Mouse (Mus musculus): ENCODE results near the gene 6030468B19Rik. TPM values are rescaled to one million over a fixed set of nuclear protein-coding genes. Genes with fewer than 3 reads are reported as not detected.

The 6030468B19Rik gene
- total and polyA plus RNA-seq, 2 experiments from 2014 or later: not detected

GRCm38 (mm10) chr11:117760374-117761119, 36.9 kb upstream of the 6030468B19Rik start:
- no peak overlapping the region for H3K27ac ChIP-seq
- ATAC-seq (0 out of 2 replicates have a peak, but pooled peaks have one; percentile 24), DNase-seq (ENCODE audit: low spot score) (no peak)
- H3K9ac ChIP-seq (replicated peaks; ENCODE audit: low read length): no peak overlapping the region
- no peak overlapping the region for H3K4me3 ChIP-seq (ENCODE audit: low read length)
- no peak overlapping the region for H3K4me2 ChIP-seq (ENCODE audit: low read depth, low read length)
- H3K36me3 ChIP-seq (ENCODE audit: insufficient read depth, low read length): peaks cover 58% of the 10 kb centered on the region
- H3K9me3 ChIP-seq (ENCODE audit: low read length): no peaks in the 10 kb centered on the region
- H3K4me1 ChIP-seq (ENCODE audit: insufficient read depth, low read length): no peaks in the 10 kb centered on the region
- no peak for TF ChIP-seq CTCF (IDR thresholded peaks at IDR 0.05; ENCODE audit: low read depth)
- 80% methylated on average over 26 of the region's 26 CpGs for WGBS
- no peaks in the 10 kb centered on the region for H3K27me3 ChIP-seq (ENCODE audit: insufficient read depth, low read length)

- 90% methylated on average over 13 of the region's 13 CpGs for WGBS
- no peak overlapping the region for H3K9ac ChIP-seq (replicated peaks; ENCODE audit: low read length)
- H3K4me2 ChIP-seq (ENCODE audit: low read depth, low read length): no peak overlapping the region
- no peaks in the 10 kb centered on the region for H3K9me3 ChIP-seq (ENCODE audit: low read length)
- H3K27ac ChIP-seq: no peak overlapping the region
- H3K4me3 ChIP-seq (ENCODE audit: low read length): no peak overlapping the region
- ATAC-seq (no peak), DNase-seq (ENCODE audit: low spot score) (no peak)
- no peaks in the 10 kb centered on the region for H3K27me3 ChIP-seq (ENCODE audit: insufficient read depth, low read length)
- TF ChIP-seq CTCF (IDR thresholded peaks at IDR 0.05; ENCODE audit: low read depth): no peak
- H3K4me1 ChIP-seq (ENCODE audit: insufficient read depth, low read length): no peaks in the 10 kb centered on the region
- peaks cover 46% of the 10 kb centered on the region for H3K36me3 ChIP-seq (ENCODE audit: insufficient read depth, low read length)
Measured at GRCm38 (mm10) chr11:117761801-117762200, 35.7 kb upstream of the 6030468B19Rik start.

GRCm38 (mm10) chr11:117762246-117762645, 35.2 kb upstream of the 6030468B19Rik start:
- 82% methylated on average over 12 of the region's 12 CpGs for WGBS
- no peak overlapping the region for H3K4me2 ChIP-seq (ENCODE audit: low read depth, low read length)
- TF ChIP-seq CTCF (IDR thresholded peaks at IDR 0.05; ENCODE audit: low read depth): no peak

GRCm38 (mm10) chr11:117764319-117764718, 33.1 kb upstream of the 6030468B19Rik start:
- DNase-seq (ENCODE audit: low spot score) (no peak), ATAC-seq (no peak)
- peaks cover 20% of the 10 kb centered on the region; the same call in 1 of the 2 replicates for H3K36me3 ChIP-seq (ENCODE audit: insufficient read depth, low read length)
- H3K9me3 ChIP-seq (ENCODE audit: low read length): no peaks in the 10 kb centered on the region
- H3K27me3 ChIP-seq (ENCODE audit: insufficient read depth, low read length): no peaks in the 10 kb centered on the region
- no peak overlapping the region for H3K4me3 ChIP-seq (ENCODE audit: low read length)
- no peak overlapping the region for H3K4me2 ChIP-seq (ENCODE audit: low read depth, low read length)
- peaks cover 3% of the 10 kb centered on the region; the same call in 1 of the 2 replicates for H3K4me1 ChIP-seq (ENCODE audit: insufficient read depth, low read length)
- no peak overlapping the region for H3K27ac ChIP-seq
- TF ChIP-seq CTCF (IDR thresholded peaks at IDR 0.05; ENCODE audit: low read depth): no peak
- WGBS: 89% methylated on average over 9 of the region's 9 CpGs
- no peak overlapping the region for H3K9ac ChIP-seq (replicated peaks; ENCODE audit: low read length)

More at GRCm38 (mm10) chr11:117762246-117762645, 35.2 kb upstream of the 6030468B19Rik start:
- Histone ChIP-seq H3K4me1 (ENCODE audit: insufficient read depth, low read length) (no peaks in the 10 kb centered on the region), H3K36me3 (ENCODE audit: insufficient read depth, low read length) (peaks cover 41% of the 10 kb centered on the region), H3K9ac (replicated peaks; ENCODE audit: low read length) (no peak overlapping the region), H3K9me3 (ENCODE audit: low read length) (no peaks in the 10 kb centered on the region), H3K27me3 (ENCODE audit: insufficient read depth, low read length) (no peaks in the 10 kb centered on the region), H3K4me3 (ENCODE audit: low read length) (no peak overlapping the region), H3K27ac (no peak overlapping the region)
- DNase-seq (ENCODE audit: low spot score) (no peak), ATAC-seq (no peak)

GRCm38 (mm10) chr11:117765361-117765760, 32.1 kb upstream of the 6030468B19Rik start:
- H3K36me3 ChIP-seq (ENCODE audit: insufficient read depth, low read length): peaks cover 15% of the 10 kb centered on the region; the same call in 1 of the 2 replicates
- no peaks in the 10 kb centered on the region for H3K27me3 ChIP-seq (ENCODE audit: insufficient read depth, low read length)
- H3K4me3 ChIP-seq (ENCODE audit: low read length): no peak overlapping the region
- DNase-seq (ENCODE audit: low spot score) (no peak), ATAC-seq (peak; percentile 6; the same call in 1 of the 2 replicates)
- no peak overlapping the region for H3K4me2 ChIP-seq (ENCODE audit: low read depth, low read length)
- H3K9me3 ChIP-seq (ENCODE audit: low read length): no peaks in the 10 kb centered on the region
- TF ChIP-seq CTCF (IDR thresholded peaks at IDR 0.05; ENCODE audit: low read depth): no peak
- H3K27ac ChIP-seq: no peak overlapping the region
- H3K9ac ChIP-seq (replicated peaks; ENCODE audit: low read length): no peak overlapping the region
- WGBS: 92% methylated on average over 5 of the region's 5 CpGs
- H3K4me1 ChIP-seq (ENCODE audit: insufficient read depth, low read length): peaks cover 7% of the 10 kb centered on the region; the same call in 1 of the 2 replicates

GRCm38 (mm10) chr11:117766275-117766674, 31.2 kb upstream of the 6030468B19Rik start:
- WGBS: 86% methylated on average over 3 of the region's 3 CpGs
- ATAC-seq: no peak

More at GRCm38 (mm10) chr11:117766275-117766674, 31.2 kb upstream of the 6030468B19Rik start:
- no peak for DNase-seq (ENCODE audit: low spot score)
- Histone ChIP-seq H3K4me1 (ENCODE audit: insufficient read depth, low read length) (peaks cover 7% of the 10 kb centered on the region; the same call in 1 of the 2 replicates), H3K36me3 (ENCODE audit: insufficient read depth, low read length) (peaks cover 15% of the 10 kb centered on the region; the same call in 1 of the 2 replicates), H3K9ac (replicated peaks; ENCODE audit: low read length) (no peak overlapping the region), H3K4me2 (ENCODE audit: low read depth, low read length) (no peak overlapping the region), H3K27me3 (ENCODE audit: insufficient read depth, low read length) (no peaks in the 10 kb centered on the region), H3K4me3 (ENCODE audit: low read length) (no peak overlapping the region), H3K27ac (no peak overlapping the region), H3K9me3 (ENCODE audit: low read length) (no peaks in the 10 kb centered on the region)
- no peak for TF ChIP-seq CTCF (IDR thresholded peaks at IDR 0.05; ENCODE audit: low read depth)

All from hindbrain, postnatal 0 days (tissue).